Mouse (Mus musculus) heart, adult 2 months (tissue): ENCODE measurements around the gene Ddx27. TPM values are rescaled to one million over a fixed set of nuclear protein-coding genes. Genes with fewer than 3 reads are reported as not detected.

ENCODE experiments used
- DNase-seq, 2 experiments: peaks; one replicate each; pipeline ENCODE4 v3.0.0; 2021
- H3K27ac ChIP-seq: fragments of 200-600 bp; 2 replicates; pipeline ENCODE4 v1.8.1; 2022
- H3K27me3 ChIP-seq: fragments of 200-500 bp; 2 replicates; pipeline ENCODE4 v1.6.1; 2012; ENCODE audit warnings: mild to moderate bottlenecking, low read length, inconsistent platforms, mixed read lengths; ENCODE audit not compliant: control insufficient read depth, insufficient read depth
- H3K36me3 ChIP-seq: fragments of 200-500 bp; 2 replicates; pipeline ENCODE4 v1.6.1; 2012; ENCODE audit warnings: low read length, inconsistent platforms; ENCODE audit not compliant: control insufficient read depth, insufficient read depth
- H3K4me1 ChIP-seq: fragments of 200-500 bp; 2 replicates; pipeline ENCODE4 v1.6.1; 2011; ENCODE audit warnings: low read length; ENCODE audit not compliant: control insufficient read depth, insufficient read depth
- H3K4me3 ChIP-seq: fragments of 200-600 bp; 2 replicates; pipeline ENCODE4 v1.8.1; 2022
- H3K79me2 ChIP-seq: fragments of 200-500 bp; replicated peaks from 2 replicates; pipeline ENCODE4 v1.6.1; 2012; ENCODE audit warnings: mild to moderate bottlenecking, inconsistent platforms, low read length, moderate library complexity, mixed read lengths; ENCODE audit not compliant: control insufficient read depth, insufficient read depth
- H3K9ac ChIP-seq: fragments of 200-500 bp; 2 replicates; pipeline ENCODE4 v1.6.1; 2012; ENCODE audit warnings: low read depth, mild to moderate bottlenecking, control low read depth, inconsistent platforms, low read length, mixed read lengths
- CTCF ChIP-seq: fragments of 200-600 bp; IDR thresholded peaks from 2 replicates; pipeline ENCODE4 v1.8.1; 2022; ENCODE audit warnings: antibody characterized with exemption, mild to moderate bottlenecking, moderate library complexity
- EP300 ChIP-seq: fragments of 200-500 bp; IDR thresholded peaks from 2 replicates; pipeline ENCODE4 v1.6.1; 2011; ENCODE audit warnings: low read depth, low read length, control low read depth; ENCODE audit not compliant: insufficient read depth
- POLR2A ChIP-seq: fragments of 200-500 bp; IDR thresholded peaks from 2 replicates; pipeline ENCODE4 v1.6.1; 2011; ENCODE audit warnings: mild to moderate bottlenecking, low read depth, low read length, control low read depth; ENCODE audit not compliant: insufficient read depth
- WGBS: fragments of 180-500 bp; shearing (Covaris S2); methylation state at CpG from one replicate; pipeline ENCODE4 v1.1.7; 2018; 5-methylcytosine and 5-hydroxymethylcytosine counted together
- intact Hi-C: fragments of 180-260 bp; cut with DNase I; formaldehyde crosslinking; loops from one replicate; pipeline ENCODE4 v1.15.1; 2025
- polyA plus RNA-seq: library from polyadenylated mRNA; depleted of rRNA; stranded (reverse); fragments of >200 nt; gene quantifications from 2 replicates; pipeline ENCODE4 v1.2.3, GENCODE M21; 2012; rRNA removed
- total RNA-seq, 2 experiments: library from RNA; stranded (reverse); gene quantifications; 2 replicates each; pipeline ENCODE4 v1.2.3; 2021

The Ddx27 gene
- total and polyA plus RNA-seq, 3 experiments, result 6.9 to 11.3 (median 10.9) TPM

GRCm38 (mm10) chr2:167081639-167082038 is 66.6 kb downstream of the Ddx27 start:
- WGBS, result 48% methylated on average over 4 of the region's 4 CpGs
- Histone ChIP-seq H3K79me2 (no peaks in the 10 kb centered on the region), H3K9ac (no peak overlapping the region), H3K36me3 (no peaks in the 10 kb centered on the region; the same call in 1 of the 2 replicates), H3K27ac (no peak overlapping the region), H3K4me3 (no peak overlapping the region), H3K4me1 (peaks cover 8% of the 10 kb centered on the region), H3K27me3 (no peaks in the 10 kb centered on the region)
- intact Hi-C loops, result no loop called here
- peak in 1 of 2 experiments; percentile 49 for DNase-seq
- TF ChIP-seq CTCF, result no peak
- TF ChIP-seq POLR2A, result no peak
- no peak for TF ChIP-seq EP300

Other genes starting within 250 kb of the Ddx27 start
- gene Trp53rkb, start 222.7 kb upstream of the Ddx27 start, total RNA-seq, result 1 to 10 TPM; 2.2 to 3.0 TPM
- gene Trp53rkb, start 222.7 kb upstream of the Ddx27 start, polyA plus RNA-seq, result 1.4 and 1.8 TPM in 2 replicates
- gene Arfgef2, start 209.6 kb upstream of the Ddx27 start, total RNA-seq, result 10 to 100 TPM; 45.4 to 50.4 TPM
- 12.5 and 20.4 TPM in 2 replicates for gene Arfgef2, start 209.6 kb upstream of the Ddx27 start, polyA plus RNA-seq
- 10 to 100 TPM; 37.5 to 41.2 TPM for gene Cse1l, start 109.2 kb upstream of the Ddx27 start, total RNA-seq
- 15.8 and 33.3 TPM in 2 replicates for gene Cse1l, start 109.2 kb upstream of the Ddx27 start, polyA plus RNA-seq
- 10 to 100 TPM; 40.2 to 44.9 TPM for gene Stau1, start 18.9 kb upstream of the Ddx27 start, total RNA-seq
- gene Stau1, start 18.9 kb upstream of the Ddx27 start, polyA plus RNA-seq, result 27.7 and 34.5 TPM in 2 replicates
- gene Znfx1, start 47.8 kb downstream of the Ddx27 start, total RNA-seq, result 10 to 100 TPM; 37.4 to 39.3 TPM
- 21.9 and 29.1 TPM in 2 replicates for gene Znfx1, start 47.8 kb downstream of the Ddx27 start, polyA plus RNA-seq
- 10 to 100 TPM; 32.8 to 38.8 TPM for gene Kcnb1, start 175.0 kb downstream of the Ddx27 start, total RNA-seq
- 17.2 and 19.2 TPM in 2 replicates for gene Kcnb1, start 175.0 kb downstream of the Ddx27 start, polyA plus RNA-seq
- 10 to 100 TPM; 16.3 to 17.7 TPM for gene Ptgis, start 225.4 kb downstream of the Ddx27 start, total RNA-seq
- gene Ptgis, start 225.4 kb downstream of the Ddx27 start, polyA plus RNA-seq, result 31.3 and 32.1 TPM in 2 replicates